Mouse (Mus musculus) ES-E14 (cell line): Measurements from ENCODE around the gene Noa1. TPM values are rescaled to one million over a fixed set of nuclear protein-coding genes. Genes with fewer than 3 reads are reported as not detected.

Experiments
- DNase-seq: peaks from one replicate; pipeline ENCODE4 v3.0.0-alpha.2; 2013; ENCODE audit warnings: low read depth, low spot score
- H3K27ac ChIP-seq: 2 replicates; pipeline ENCODE4 v1.5.1; 2012; ENCODE audit warnings: low read depth, mild to moderate bottlenecking, low read length, moderate library complexity, mixed read lengths; ENCODE audit not compliant: poor library complexity, insufficient read depth, severe bottlenecking
- H3K36me3 ChIP-seq: 2 replicates; pipeline ENCODE4 v1.6.1; 2012; ENCODE audit warnings: mild to moderate bottlenecking, low read length, moderate library complexity, mixed read lengths; ENCODE audit not compliant: control insufficient read depth, poor library complexity, insufficient read depth, severe bottlenecking
- H3K4me1 ChIP-seq, 2 experiments: fragments of 150-350 bp in 1 of 2; sonication (generic) in 1 of 2; 2 replicates each; pipeline ENCODE4 v1.6.1; 2012; ENCODE audit warnings: low read length in 2 of 2, mild to moderate bottlenecking in 1 of 2, mixed read lengths in 1 of 2; ENCODE audit not compliant: control insufficient read depth in 2 of 2, insufficient read depth in 2 of 2, poor library complexity in 1 of 2
- H3K4me3 ChIP-seq, 2 experiments: fragments of 150-350 bp in 1 of 2; sonication (generic) in 1 of 2; 2 replicates each; pipeline ENCODE4 v1.5.1; 2012; ENCODE audit warnings: low read length in 2 of 2, low read depth in 1 of 2, mild to moderate bottlenecking in 1 of 2, mixed read lengths in 1 of 2; ENCODE audit not compliant: insufficient read depth in 1 of 2, poor library complexity in 1 of 2, severe bottlenecking in 1 of 2
- H3K9ac ChIP-seq: 2 replicates; pipeline ENCODE4 v1.6.1; 2012; ENCODE audit warnings: low read depth, mild to moderate bottlenecking, low read length, mixed read lengths; ENCODE audit not compliant: poor library complexity, insufficient read depth, severe bottlenecking
- H3K9me3 ChIP-seq: fragments of 150-350 bp; sonication (generic); 2 replicates; pipeline ENCODE4 v1.6.1; 2012; ENCODE audit warnings: low read depth, mild to moderate bottlenecking, low read length; ENCODE audit not compliant: control insufficient read depth, insufficient read depth
- CHD2 ChIP-seq: IDR thresholded peaks from 2 replicates; pipeline ENCODE4 v1.6.1; 2014; ENCODE audit warnings: mild to moderate bottlenecking, low read depth, low read length, inconsistent platforms
- HCFC1 ChIP-seq: IDR thresholded peaks from 2 replicates; pipeline ENCODE4 v1.6.1; 2012; ENCODE audit warnings: low read length, inconsistent platforms, borderline replicate concordance; ENCODE audit not compliant: insufficient read depth
- MAFK ChIP-seq: IDR thresholded peaks from 2 replicates; pipeline ENCODE4 v1.6.1; 2014; ENCODE audit warnings: mild to moderate bottlenecking, low read depth, low read length, inconsistent platforms; ENCODE audit not compliant: insufficient read depth
- ZC3H11A ChIP-seq: IDR thresholded peaks from 2 replicates; pipeline ENCODE4 v1.6.1; 2012; ENCODE audit warnings: low read depth, mild to moderate bottlenecking, inconsistent platforms, low read length, borderline replicate concordance
- ZNF384 ChIP-seq: IDR thresholded peaks from 2 replicates; pipeline ENCODE4 v1.6.1; 2012; ENCODE audit warnings: low read depth, low read length, inconsistent platforms
- in situ Hi-C, 2 experiments: fragments of 600-800 bp; cut with MboI; formaldehyde crosslinking; loops; one replicate each; pipeline ENCODE4 v1.15.1; 2025; ENCODE audit warnings: low sequenced_read_pairs in 2 of 2, inconsistent platforms in 1 of 2; ENCODE audit not compliant: unreplicated experiment in 2 of 2
- total RNA-seq: library from RNA; depleted of rRNA; stranded (reverse); fragments of 300-350 nt; gene quantifications from 2 replicates; pipeline ENCODE4 v1.2.3, GENCODE M21; 2012

The Noa1 gene
- total RNA-seq, 1 experiment: 30.8 TPM

DNA sequence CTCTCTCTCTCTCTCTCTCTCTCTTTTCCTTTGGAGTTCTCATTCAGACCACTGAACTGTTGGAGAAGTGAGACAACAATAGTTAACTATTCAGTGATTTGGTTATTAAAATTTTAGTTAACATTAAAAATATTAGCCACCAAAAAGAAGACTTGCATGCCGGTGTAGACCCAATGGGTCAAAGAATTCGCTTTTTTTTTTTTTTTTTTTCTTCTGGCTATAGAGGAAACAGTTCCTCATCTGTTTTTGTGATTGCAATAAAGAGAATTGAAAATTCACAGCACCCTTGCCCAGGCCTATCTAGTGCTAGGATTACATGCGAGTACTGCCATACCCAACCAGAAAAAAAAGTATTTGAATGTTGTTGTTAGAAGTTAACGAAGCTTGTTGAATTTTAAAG, 42.4 kb downstream of the Noa1 start:
- Histone ChIP-seq H3K4me3 (peak overlapping the region; percentile 97 to 99; a peak in 3 of 4 replicates), H3K4me1 (peaks cover 4 to 14% of the 10 kb centered on the region in 2 experiments; a peak in 1 of 4 replicates), H3K27ac (no peak overlapping the region; the same call in 1 of the 2 replicates), H3K9me3 (no peaks in the 10 kb centered on the region), H3K9ac (no peak overlapping the region; the same call in 1 of the 2 replicates), H3K36me3 (peaks cover 33% of the 10 kb centered on the region)
- TF ChIP-seq CHD2 (no peak), ZNF384 (no peak), ZC3H11A (no peak), HCFC1 (no peak), MAFK (no peak)
- in situ Hi-C loops: no loop called here
- no peak for DNase-seq

- peaks cover 31% of the 10 kb centered on the region for H3K36me3 ChIP-seq
- TF ChIP-seq CHD2: no peak
- no peak for TF ChIP-seq HCFC1
- TF ChIP-seq ZC3H11A: no peak
- no peak for TF ChIP-seq MAFK
- no peak for TF ChIP-seq ZNF384
- H3K27ac ChIP-seq: peak overlapping the region; percentile 98
- H3K9ac ChIP-seq: peak overlapping the region; percentile 98
- in situ Hi-C loops: no loop called here
- H3K9me3 ChIP-seq: no peaks in the 10 kb centered on the region
- H3K4me1 ChIP-seq: peaks cover 4 to 14% of the 10 kb centered on the region in 2 experiments; a peak in 1 of 4 replicates
- peak overlapping the region; percentile 97 to 99 for H3K4me3 ChIP-seq
- DNase-seq: no peak
Measured at GRCm38 (mm10) chr5:77266886-77267401, 42.9 kb downstream of the Noa1 start.

DNA sequence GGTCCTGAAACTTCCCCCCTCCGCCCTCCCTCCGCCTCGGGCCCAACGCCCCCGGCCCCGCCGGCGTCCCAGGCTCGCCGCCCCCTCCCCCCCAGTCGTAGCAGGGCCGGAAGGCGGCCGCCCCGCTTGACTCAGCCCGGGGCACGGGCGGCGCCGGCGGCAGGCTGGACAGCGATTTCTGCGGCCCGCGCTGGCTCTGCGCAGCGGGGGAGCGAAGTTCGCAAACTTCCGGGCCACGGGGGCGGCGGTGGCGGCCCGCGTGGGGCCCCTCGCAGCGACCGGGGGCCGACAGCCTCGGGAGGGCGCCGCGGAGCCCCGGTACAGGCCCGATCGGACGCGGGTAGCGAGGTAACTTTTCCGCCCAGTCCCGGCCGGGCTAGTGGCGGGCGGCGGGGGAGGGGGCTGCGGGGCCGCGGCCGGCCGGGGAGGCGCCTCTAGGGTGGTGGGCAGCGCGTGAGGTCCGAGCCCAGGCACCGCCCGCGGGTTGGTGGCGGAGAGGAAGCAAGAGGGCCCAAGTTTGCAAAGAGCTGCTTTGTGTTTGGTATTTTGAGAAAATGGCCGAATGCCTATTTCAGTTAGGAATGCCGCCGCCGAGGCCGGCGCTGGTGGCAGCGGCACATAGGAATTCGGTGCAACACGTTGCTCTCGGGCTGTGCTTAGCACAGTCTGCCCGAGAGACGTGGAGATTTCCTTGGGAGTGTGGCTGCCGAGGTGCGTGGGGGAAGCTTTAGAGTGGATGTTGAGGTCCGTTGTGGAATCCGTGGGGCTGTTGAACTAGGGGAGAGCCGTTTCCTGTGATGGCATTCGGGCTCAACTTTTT, 43.6 kb downstream of the Noa1 start:
- Histone ChIP-seq H3K4me1 (peaks cover 4 to 14% of the 10 kb centered on the region in 2 experiments; a peak in 1 of 4 replicates), H3K27ac (peak overlapping the region; percentile 98), H3K9ac (peak overlapping the region; percentile 98), H3K36me3 (peaks cover 27% of the 10 kb centered on the region), H3K9me3 (no peaks in the 10 kb centered on the region), H3K4me3 (peak overlapping the region; percentile 97 to 99)
- in situ Hi-C loops: no loop called here
- TF ChIP-seq ZC3H11A (no peak), HCFC1 (peak; percentile 14; the same call in 1 of the 2 replicates)
- no peak for DNase-seq

DNA sequence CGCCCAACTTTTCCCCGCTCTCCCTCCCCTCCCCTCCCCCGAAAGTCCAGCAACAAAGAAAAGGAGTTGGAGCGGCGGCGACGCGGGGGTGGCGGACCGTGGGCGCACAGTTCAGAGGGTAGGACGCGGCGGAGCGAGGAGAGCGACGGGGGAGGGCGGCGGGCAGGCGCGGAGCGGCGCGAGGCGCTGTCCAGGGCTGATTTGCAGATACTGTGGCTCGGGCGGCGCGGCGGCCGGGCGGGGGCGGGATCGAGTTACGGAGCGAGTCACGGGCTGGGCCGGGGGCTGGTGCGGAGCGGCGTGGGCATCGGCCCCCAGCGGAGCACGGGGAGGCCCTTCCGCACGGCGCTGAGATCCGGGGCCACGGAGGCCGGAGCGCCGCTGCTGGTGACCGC, 44.2 kb downstream of the Noa1 start:
- H3K9ac ChIP-seq: peak overlapping the region; percentile 98
- no peak for DNase-seq
- in situ Hi-C loops: no loop called here
- H3K36me3 ChIP-seq: peaks cover 22% of the 10 kb centered on the region
- peak overlapping the region; percentile 98 for H3K27ac ChIP-seq
- H3K4me3 ChIP-seq: peak overlapping the region; percentile 97 to 99
- TF ChIP-seq ZNF384 (no peak), HCFC1 (peak; percentile 23; the same call in 1 of the 2 replicates)
- peaks cover 4 to 14% of the 10 kb centered on the region in 2 experiments; a peak in 1 of 4 replicates for H3K4me1 ChIP-seq
- H3K9me3 ChIP-seq: no peaks in the 10 kb centered on the region
